Mouse (Mus musculus) CD4-positive, CD25-positive, alpha-beta regulatory T cell, adult 2 months (primary cell): ENCODE measurements at regions not wholly inside any gene's neighbourhood (a gene's known extent, or its start where the extent isn't known, plus 50 kb on each side); places are given as distances from the start of the nearest gene placed in this dataset.

Experiments
- DNase-seq: peaks from one replicate; pipeline ENCODE4 v3.0.0-alpha.2; 2012; ENCODE audit warnings: low read depth, low spot score

DNA sequence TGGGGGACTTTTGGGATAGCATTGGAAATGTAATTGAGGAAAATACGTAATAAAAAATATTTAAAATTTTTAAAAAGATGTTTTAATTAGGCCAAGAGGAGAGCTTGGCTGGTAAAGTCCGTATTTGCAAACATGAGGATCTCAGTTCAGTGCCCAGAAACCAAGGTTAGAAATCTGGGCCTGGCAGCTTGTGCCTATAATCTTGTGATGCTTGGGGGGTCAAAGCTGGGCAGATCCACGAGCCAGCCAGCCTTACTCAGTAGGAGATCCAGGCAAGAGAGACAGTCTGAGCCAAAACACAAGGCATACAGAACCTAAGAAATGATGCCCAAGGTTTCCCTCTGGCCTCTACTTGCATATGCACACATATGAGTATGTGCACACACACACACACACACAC is 54.1 kb upstream of the Cxadr start:
- DNase-seq = no peak

DNA sequence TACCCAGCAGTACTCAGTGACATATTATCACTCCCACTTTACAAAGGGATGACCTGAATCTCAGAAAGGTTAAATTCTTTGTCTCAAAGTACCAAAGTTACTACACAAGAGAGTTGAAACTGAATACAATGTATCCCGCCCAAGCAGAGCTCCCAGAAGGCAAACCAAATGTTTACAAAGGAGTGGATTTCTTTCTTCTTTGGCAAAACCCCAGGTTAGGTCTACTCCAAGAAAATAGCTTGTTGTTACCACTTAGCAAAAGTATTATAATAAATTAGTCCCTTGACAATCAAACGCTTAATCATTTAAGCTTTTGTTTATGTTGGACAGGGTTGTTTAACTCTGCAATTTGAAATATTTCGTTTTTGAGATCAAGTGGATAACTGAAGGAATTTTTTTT is 58.6 kb upstream of the Cxadr start:
- DNase-seq = no peak

GRCm38 (mm10) chr16:78240152-78240551 is 61.1 kb upstream of the Cxadr start:
- DNase-seq = no peak

GRCm38 (mm10) chr16:78238052-78238701 is 63.1 kb upstream of the Cxadr start:
- peak; percentile 4 for DNase-seq

GRCm38 (mm10) chr16:78237641-78238051 is 63.6 kb upstream of the Cxadr start:
- peak; percentile 31 for DNase-seq

DNA sequence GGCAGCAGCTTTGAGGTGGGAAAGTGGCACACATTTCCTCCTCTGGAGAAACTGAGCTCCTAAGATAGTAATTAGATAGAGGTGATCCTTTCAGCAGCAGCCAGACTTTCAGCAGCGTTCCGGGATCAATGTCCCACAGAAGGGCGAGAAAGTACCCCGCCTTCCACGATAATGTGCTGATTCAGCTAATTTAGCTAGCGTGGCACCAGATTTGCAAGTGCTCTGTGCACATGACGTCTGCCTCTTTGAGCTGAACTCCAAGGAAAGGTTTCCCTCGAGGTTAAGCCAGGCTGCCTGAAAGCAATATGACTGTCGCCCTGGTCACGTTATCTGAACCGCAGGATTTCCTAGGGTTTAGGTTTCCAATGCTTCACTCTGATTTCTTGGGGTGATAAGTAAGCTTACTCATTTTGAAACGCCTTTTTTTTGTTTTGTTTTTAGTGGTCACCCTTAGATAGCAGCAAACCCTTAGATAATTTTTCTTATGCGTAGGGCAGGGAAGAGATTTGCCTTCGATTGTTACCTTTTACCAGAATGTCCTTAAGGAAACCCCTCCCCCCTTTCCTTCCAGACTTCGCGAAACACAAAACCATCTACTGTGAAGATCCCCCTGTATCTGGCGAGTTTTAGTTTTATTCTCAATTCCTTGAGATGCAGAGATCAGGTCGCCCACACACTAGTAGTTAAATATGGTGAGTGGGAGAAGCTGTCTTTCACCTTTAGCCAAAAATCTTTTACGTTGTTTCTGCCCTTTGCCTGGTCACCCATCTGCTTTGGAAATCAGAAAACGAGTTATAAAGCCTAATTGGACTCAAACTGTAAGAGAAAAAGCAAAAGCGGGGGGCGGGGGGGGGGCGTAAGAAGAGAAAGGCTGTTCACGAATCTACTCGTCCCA is 64.3 kb upstream of the Cxadr start:
- peak; percentile 47 for DNase-seq

DNA sequence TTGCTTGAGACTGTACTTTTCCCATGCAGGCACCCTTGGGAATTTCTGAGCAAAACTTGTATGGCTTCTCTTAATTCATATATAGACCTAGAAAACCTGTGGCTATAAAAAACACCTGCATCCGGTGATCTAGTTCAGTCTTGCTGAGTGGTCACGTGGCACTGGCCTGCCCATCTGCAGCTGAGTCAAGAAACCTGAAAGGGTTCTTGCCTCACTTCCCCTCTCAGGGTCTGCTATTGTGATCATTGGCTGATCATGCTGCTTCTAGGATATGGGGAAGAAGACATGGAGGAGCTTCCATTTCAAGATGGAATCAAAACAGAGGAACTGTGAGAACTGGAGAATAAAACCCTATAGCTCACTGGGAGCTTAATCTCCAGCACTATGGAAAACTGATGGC is 69.1 kb upstream of the Cxadr start:
- no peak for DNase-seq

DNA sequence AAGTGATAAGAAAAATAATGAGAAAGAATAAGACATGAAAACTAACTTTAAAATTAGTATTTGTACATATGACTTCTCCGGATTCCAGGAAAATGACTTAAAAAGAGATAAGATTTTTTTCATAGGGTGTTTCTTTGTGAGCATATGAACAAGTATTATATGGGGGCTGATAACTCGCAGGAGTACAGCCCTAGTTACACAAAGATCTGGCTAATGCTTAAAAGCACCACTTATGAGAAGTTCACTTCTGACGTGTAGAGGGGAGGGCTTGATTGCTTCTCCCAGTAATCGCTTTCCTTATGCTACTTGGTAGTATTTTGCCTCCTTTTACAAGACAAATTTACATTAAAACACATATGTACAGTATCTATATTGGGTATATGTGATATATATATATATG is 72.3 kb upstream of the Cxadr start:
- DNase-seq = no peak

GRCm38 (mm10) chr16:78222377-78222776 is 78.9 kb upstream of the Cxadr start:
- DNase-seq = no peak

GRCm38 (mm10) chr16:78221781-78222180 is 79.5 kb upstream of the Cxadr start:
- DNase-seq = no peak

DNA sequence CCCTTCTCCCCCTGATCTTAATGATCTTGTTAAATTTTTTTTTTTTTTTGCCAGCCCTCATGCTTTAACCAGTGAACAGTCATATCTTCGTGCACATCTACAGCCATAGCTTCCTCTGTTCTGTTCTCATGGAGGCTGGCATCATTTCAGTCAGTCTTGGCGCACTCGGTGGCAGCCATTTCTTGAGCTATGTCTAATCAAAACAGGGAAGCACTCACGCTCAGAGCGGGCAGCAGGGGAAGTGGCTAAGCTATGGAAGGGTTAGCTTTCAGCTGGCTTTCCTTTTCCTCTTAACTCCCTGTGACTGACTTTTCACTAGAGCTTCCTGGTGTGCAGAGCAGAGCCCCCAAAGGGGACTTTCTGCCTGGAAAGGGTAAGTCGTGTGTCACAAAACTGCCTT is 83.7 kb upstream of the Cxadr start:
- no peak for DNase-seq

- DNase-seq = no peak
Measured at GRCm38 (mm10) chr16:78216752-78217351, 84.4 kb upstream of the Cxadr start.

GRCm38 (mm10) chr16:78211687-78212086 is 89.6 kb upstream of the Cxadr start:
- no peak for DNase-seq

DNA sequence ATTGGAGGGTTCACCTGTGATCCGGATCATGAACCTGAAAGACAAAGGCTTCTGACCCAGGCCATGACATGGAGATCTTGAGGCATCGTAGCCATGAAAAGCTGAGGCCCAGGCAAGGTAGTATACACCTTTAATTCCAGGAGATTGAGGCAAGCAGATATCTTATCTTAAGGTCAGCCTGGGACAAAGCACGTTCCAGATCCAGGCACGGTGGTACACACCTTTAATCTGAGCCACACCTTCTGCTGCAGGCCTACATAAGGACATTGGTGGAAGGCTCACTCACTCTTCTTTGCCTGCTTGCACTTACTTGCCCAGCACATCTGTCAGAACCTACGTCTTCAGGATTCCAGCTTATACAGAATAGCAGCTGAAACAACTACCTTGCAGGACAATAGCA is 93.0 kb upstream of the Cxadr start:
- DNase-seq = no peak

- no peak for DNase-seq
Measured at GRCm38 (mm10) chr16:78204332-78204731, 97.0 kb upstream of the Cxadr start.

DNA sequence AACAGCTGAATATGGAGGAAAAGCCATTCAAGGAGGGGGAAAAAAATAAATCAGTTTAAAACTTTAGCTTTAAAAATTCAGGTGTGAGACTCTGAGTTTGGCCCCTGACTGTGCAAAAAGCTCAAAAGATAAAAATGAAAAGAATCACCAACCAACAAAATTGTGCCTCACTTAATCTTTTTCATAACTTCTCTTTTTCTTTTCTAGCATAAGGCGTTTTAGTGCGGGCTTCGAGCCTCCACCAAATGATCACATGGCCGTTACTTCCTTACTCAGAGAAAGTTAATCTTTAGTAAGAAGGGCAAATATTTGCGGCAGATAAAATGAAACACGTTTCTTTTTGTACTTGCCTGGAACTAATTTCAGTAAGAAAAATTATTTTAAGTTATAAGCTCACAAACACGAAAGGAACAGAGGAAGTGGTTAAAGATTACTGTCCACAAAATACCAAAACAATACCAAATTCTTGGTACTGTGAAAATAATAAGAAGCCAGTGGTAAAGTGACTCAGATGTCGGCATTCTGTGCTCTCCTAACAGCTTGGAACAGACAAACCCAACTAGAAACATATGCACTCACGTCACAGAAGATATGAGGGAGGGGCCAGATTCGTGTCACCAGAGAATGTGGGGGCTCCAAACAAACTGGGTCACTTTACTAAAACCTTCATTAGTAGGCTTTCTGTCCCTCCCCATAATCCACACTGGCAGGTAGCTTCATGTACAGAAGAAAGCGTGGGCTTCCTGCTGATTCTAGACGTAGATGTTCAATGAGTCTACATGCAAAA is 101.1 kb upstream of the Cxadr start:
- DNase-seq = peak; percentile 56

- peak; percentile 56 for DNase-seq
Measured at GRCm38 (mm10) chr16:78199252-78199651, 102.0 kb upstream of the Cxadr start.

DNA sequence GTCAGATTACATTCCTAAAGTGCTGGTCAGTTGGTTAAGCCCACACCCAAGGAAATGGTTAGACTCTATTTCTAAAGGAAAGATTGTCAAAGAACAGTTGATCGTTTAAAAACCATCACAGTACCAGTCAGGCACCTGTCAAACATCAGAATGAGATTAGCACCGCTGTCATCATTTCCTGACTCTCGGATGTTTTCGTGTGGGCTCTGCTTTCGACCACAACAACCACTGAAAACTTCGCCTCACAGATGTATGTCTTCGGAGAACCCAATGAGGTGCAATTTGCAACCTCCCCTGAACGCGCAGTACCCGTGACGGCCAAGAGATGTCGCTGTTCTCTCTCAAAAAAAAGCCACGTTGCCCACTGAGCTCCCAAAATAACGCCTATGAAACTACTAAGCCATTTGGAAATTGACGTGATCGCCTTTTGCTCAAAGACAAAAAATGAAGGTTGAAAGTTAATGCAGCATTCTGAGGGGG is 102.6 kb upstream of the Cxadr start:
- peak; percentile 89 for DNase-seq

GRCm38 (mm10) chr16:78197252-78197896 is 103.9 kb upstream of the Cxadr start:
- DNase-seq = peak; percentile 92

GRCm38 (mm10) chr16:78170627-78171605 is 130.4 kb upstream of the Cxadr start:
- DNase-seq = no peak
